Mouse (Mus musculus) lung, postnatal 0 days (tissue): ENCODE results near the gene Mapk8ip2. TPM values are rescaled to one million over a fixed set of nuclear protein-coding genes. Genes with fewer than 3 reads are reported as not detected.

ENCODE experiments used
- ATAC-seq: fragments of 200-750 bp; cut with Nextera tagmentation; 2 replicates; pipeline ENCODE4 v1.8.0; 2017; ENCODE audit warnings: moderate library complexity
- DNase-seq: peaks from one replicate; pipeline ENCODE4 v3.0.0-alpha.2; 2016; ENCODE audit warnings: low spot score
- H3K27ac ChIP-seq: fragments of 300-500 bp; sonication (generic); 2 replicates; pipeline ENCODE4 v1.5.1; 2014; ENCODE audit warnings: antibody characterized with exemption, mild to moderate bottlenecking, low read length, mixed read lengths
- H3K27me3 ChIP-seq: fragments of 300-500 bp; sonication (generic); replicated peaks from 2 replicates; pipeline ENCODE4 v1.6.1; 2014; ENCODE audit warnings: low read length, mixed read lengths; ENCODE audit not compliant: insufficient read depth
- H3K36me3 ChIP-seq: fragments of 300-500 bp; sonication (generic); 2 replicates; pipeline ENCODE4 v1.6.1; 2014; ENCODE audit warnings: low read length, mixed read lengths; ENCODE audit not compliant: insufficient read depth
- H3K4me1 ChIP-seq: fragments of 300-500 bp; sonication (generic); 2 replicates; pipeline ENCODE4 v1.6.1; 2014; ENCODE audit warnings: antibody characterized with exemption, low read depth, low read length, mixed read lengths; ENCODE audit not compliant: insufficient read depth
- H3K4me2 ChIP-seq: fragments of 300-500 bp; sonication (generic); replicated peaks from 2 replicates; pipeline ENCODE4 v1.6.1; 2014; ENCODE audit warnings: low read depth, mild to moderate bottlenecking, low read length, moderate library complexity, mixed read lengths
- H3K4me3 ChIP-seq: fragments of 300-500 bp; sonication (generic); 2 replicates; pipeline ENCODE4 v1.5.1; 2014; ENCODE audit warnings: low read depth, low read length
- H3K9ac ChIP-seq: fragments of 300-500 bp; sonication (generic); replicated peaks from 2 replicates; pipeline ENCODE4 v1.6.1; 2014; ENCODE audit warnings: low read depth, mild to moderate bottlenecking
- H3K9me3 ChIP-seq: fragments of 300-500 bp; sonication (generic); 2 replicates; pipeline ENCODE4 v1.6.1; 2016; ENCODE audit warnings: low read length, mixed read lengths
- CTCF ChIP-seq: IDR thresholded peaks from 2 replicates; pipeline ENCODE4 v1.5.1; 2016; ENCODE audit warnings: antibody characterized with exemption, mild to moderate bottlenecking
- EP300 ChIP-seq: IDR thresholded peaks from 2 replicates; pipeline ENCODE4 v1.6.1; 2016; ENCODE audit warnings: antibody characterized with exemption, mild to moderate bottlenecking, control low read depth
- WGBS: fragments of 180-500 bp; shearing (Covaris S2); extraction: QIAGEN DNeasy Blood & Tissue Kit; methylation state at CpG from one replicate; pipeline ENCODE4 v1.1.7; 2014; 5-methylcytosine and 5-hydroxymethylcytosine counted together
- polyA plus RNA-seq: library from polyadenylated mRNA; unstranded; fragments of >200 nt; fragmentation: Nextera tagmentation; extraction: Ambion mirVana; gene quantifications from 2 replicates; pipeline ENCODE4 v1.2.1, GENCODE M21; 2015

Mapk8ip2 gene
- polyA plus RNA-seq, 1 experiment from 2014 or later: 0.06 TPM

DNA sequence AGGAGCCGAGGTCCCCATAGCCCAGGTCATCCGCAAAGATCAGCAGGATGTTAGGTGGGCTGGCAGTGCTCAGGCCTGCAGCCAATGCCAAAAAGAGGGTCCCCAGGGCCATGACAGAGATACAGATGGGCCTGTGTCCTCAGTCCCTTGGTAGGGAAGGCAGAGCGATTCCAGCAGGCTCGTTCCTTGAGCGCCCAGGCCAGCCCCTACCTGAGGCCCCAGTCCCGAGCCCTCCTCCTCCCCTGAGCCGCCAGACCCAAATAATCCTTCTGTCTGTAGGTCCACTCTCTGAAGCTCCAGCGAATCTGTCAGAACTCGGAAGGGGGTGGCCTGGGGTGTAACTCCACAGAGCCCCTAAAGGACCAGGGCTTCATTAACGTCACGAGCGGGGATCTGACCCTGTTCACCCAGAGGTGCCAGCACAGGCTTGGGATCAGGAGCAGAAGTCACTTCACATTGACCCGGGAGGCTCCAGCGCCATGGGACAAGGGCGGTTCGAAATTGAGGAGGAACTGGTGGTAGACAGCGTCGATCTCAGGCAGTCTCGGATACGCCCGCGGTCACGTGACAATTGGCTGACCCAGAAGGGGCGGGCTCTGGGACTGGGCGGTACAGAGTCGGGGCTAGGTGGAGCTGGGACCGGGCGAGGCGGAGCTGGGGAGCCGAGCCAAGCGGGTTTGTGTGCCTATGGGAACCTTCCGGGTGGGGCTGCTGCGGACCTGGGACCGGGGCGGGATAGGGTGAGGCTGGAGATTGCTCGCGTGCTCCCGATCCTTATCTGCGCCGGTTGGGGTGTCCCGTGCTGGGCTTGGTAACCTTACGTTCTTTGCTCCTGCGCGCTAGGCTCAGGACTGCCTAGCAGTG lies 22.1 kb downstream of the Mapk8ip2 start:
- Histone ChIP-seq H3K4me2 (peak overlapping the region; percentile 88), H3K27me3 (no peaks in the 10 kb centered on the region), H3K9ac (peak overlapping the region; percentile 51), H3K27ac (peak overlapping the region; percentile 86), H3K36me3 (no peaks in the 10 kb centered on the region), H3K9me3 (no peaks in the 10 kb centered on the region), H3K4me3 (peak overlapping the region; percentile 50), H3K4me1 (peaks cover 8% of the 10 kb centered on the region; the same call in 1 of the 2 replicates)
- DNase-seq (peak; percentile 98), ATAC-seq (peak; percentile 97)
- WGBS: 10% methylated on average over 43 of the region's 44 CpGs
- TF ChIP-seq CTCF (no peak), EP300 (no peak)

DNA sequence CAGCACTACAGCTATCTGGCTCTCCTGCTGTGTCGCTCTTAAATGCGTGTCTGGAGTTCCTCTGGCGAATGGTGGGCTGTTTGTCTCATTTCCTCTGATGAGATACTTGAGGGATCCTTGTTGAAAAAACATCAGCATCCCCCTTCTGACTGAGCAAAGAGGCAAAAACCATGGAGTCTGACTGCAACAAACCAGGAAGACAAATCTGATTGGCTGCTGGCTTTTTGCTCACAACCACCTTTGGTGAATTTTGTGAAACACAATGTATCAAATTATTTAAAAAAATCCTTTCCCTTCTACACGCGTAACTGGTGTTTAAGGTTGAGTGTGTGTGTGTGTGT lies 22.7 kb downstream of the Mapk8ip2 start:
- no peaks in the 10 kb centered on the region for H3K27me3 ChIP-seq
- peak overlapping the region; percentile 50 for H3K4me3 ChIP-seq
- WGBS: 9% methylated on average over 5 of the region's 5 CpGs
- H3K9ac ChIP-seq: peak overlapping the region; percentile 51; the same call in 1 of the 2 replicates
- peak overlapping the region; percentile 86 for H3K27ac ChIP-seq
- ATAC-seq (no peak), DNase-seq (no peak)
- no peaks in the 10 kb centered on the region for H3K9me3 ChIP-seq
- peaks cover 8% of the 10 kb centered on the region; the same call in 1 of the 2 replicates for H3K4me1 ChIP-seq
- no peaks in the 10 kb centered on the region for H3K36me3 ChIP-seq
- TF ChIP-seq CTCF (no peak), EP300 (no peak)
- peak overlapping the region; percentile 88 for H3K4me2 ChIP-seq

- DNase-seq (peak; percentile 10), ATAC-seq (no peak)
- H3K9ac ChIP-seq: peak within 1 kb of the TSS; percentile 51; the same call in 1 of the 2 replicates
- 23% methylated on average over 9 of the region's 9 CpGs for WGBS
- peaks cover 8% of the 10 kb centered on the region; the same call in 1 of the 2 replicates for H3K4me1 ChIP-seq
- H3K9me3 ChIP-seq: no peaks in the 10 kb centered on the region
- peak within 1 kb of the TSS; percentile 50 for H3K4me3 ChIP-seq
- TF ChIP-seq EP300 (peak; percentile 63; the same call in 1 of the 2 replicates), CTCF (no peak)
- H3K4me2 ChIP-seq: peak within 1 kb of the TSS; percentile 88
- peak within 1 kb of the TSS; percentile 86 for H3K27ac ChIP-seq
- H3K27me3 ChIP-seq: no peaks in the 10 kb centered on the region
- H3K36me3 ChIP-seq: no peaks in the 10 kb centered on the region
Observed at GRCm38 (mm10) chr15:89477091-89477491, 23.4 kb downstream of the Mapk8ip2 start, which contains the start of gene Arsa. TSS of gene Arsa (minus strand) at chr15:89477425.

- Histone ChIP-seq H3K36me3 (no peaks in the 10 kb centered on the region), H3K9me3 (no peaks in the 10 kb centered on the region), H3K27ac (no peak overlapping the region), H3K27me3 (no peaks in the 10 kb centered on the region), H3K9ac (no peak overlapping the region), H3K4me3 (no peak overlapping the region), H3K4me1 (peaks cover 8% of the 10 kb centered on the region; the same call in 1 of the 2 replicates), H3K4me2 (no peak overlapping the region)
- DNase-seq: no peak
- TF ChIP-seq EP300 (no peak), CTCF (no peak)
- no peak for ATAC-seq
- WGBS: 53% methylated on average over 8 of the region's 8 CpGs
Observed at GRCm38 (mm10) chr15:89477806-89478205, 24.1 kb downstream of the Mapk8ip2 start.

DNA sequence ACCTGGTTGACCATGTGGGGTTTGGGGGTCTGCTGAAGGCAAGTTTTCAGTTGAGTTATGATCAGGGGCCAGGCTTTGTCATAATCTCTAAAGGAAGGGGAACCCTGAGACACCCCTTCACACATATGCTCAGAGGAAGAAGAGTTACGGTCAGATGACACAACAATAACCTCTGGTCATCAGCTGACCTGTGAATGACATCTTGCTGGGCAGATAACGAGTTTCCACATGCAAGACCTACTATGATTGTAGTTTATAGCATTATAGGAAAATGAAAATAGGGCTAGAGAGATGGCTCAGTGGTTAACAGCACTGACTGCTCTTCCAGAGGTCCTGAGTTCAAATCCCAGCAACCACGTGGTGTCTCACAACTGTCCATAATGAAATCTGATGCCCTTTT lies 24.9 kb downstream of the Mapk8ip2 start:
- Histone ChIP-seq H3K9ac (no peak overlapping the region), H3K27me3 (no peaks in the 10 kb centered on the region), H3K27ac (no peak overlapping the region), H3K4me3 (no peak overlapping the region), H3K36me3 (no peaks in the 10 kb centered on the region), H3K4me1 (peaks cover 8% of the 10 kb centered on the region; the same call in 1 of the 2 replicates), H3K4me2 (no peak overlapping the region), H3K9me3 (no peaks in the 10 kb centered on the region)
- DNase-seq (no peak), ATAC-seq (no peak)
- 84% methylated on average over 3 of the region's 3 CpGs for WGBS
- TF ChIP-seq EP300 (no peak), CTCF (no peak)

GRCm38 (mm10) chr15:89480584-89480983 lies 26.9 kb downstream of the Mapk8ip2 start:
- ATAC-seq (peak; percentile 34), DNase-seq (peak; percentile 62)
- Histone ChIP-seq H3K36me3 (no peaks in the 10 kb centered on the region), H3K9ac (no peak overlapping the region), H3K27ac (peak overlapping the region; percentile 28), H3K4me1 (peaks cover 2% of the 10 kb centered on the region; the same call in 1 of the 2 replicates), H3K4me3 (no peak overlapping the region), H3K27me3 (no peaks in the 10 kb centered on the region), H3K4me2 (no peak overlapping the region), H3K9me3 (no peaks in the 10 kb centered on the region)
- 34% methylated on average over 8 of the region's 8 CpGs for WGBS
- TF ChIP-seq CTCF (no peak), EP300 (peak; percentile 62; the same call in 1 of the 2 replicates)
